Mouse (Mus musculus) G1E (cell line): ENCODE measurements at regions not wholly inside any gene's neighbourhood (a gene's known extent, or its start where the extent isn't known, plus 50 kb on each side); places are given as distances from the start of the nearest gene placed in this dataset.

Source experiments
- CTCF ChIP-seq: IDR thresholded peaks from 2 replicates; pipeline ENCODE4 v1.5.1; 2012; ENCODE audit warnings: low read depth, low read length, inconsistent platforms, mixed read lengths
- GATA1 ChIP-seq: IDR thresholded peaks from 2 replicates; pipeline ENCODE4 v1.6.1; 2012; ENCODE audit warnings: borderline replicate concordance, low read length, inconsistent platforms, mixed read lengths
- TAL1 ChIP-seq: conservative IDR thresholded peaks from 2 replicates; pipeline ENCODE4 v1.6.1; 2012; ENCODE audit warnings: low read depth, low read length, inconsistent platforms, mixed read lengths

- no peak for TF ChIP-seq TAL1
- TF ChIP-seq CTCF, result no peak
- no peak for TF ChIP-seq GATA1
Measured at GRCm38 (mm10) chr10:91367488-91367887, 186.4 kb upstream of the Tmpo start.
